Mouse (Mus musculus) forebrain, postnatal 0 days (tissue): ENCODE data around the gene Gm49416. TPM values are rescaled to one million over a fixed set of nuclear protein-coding genes. Genes with fewer than 3 reads are reported as not detected.
A peak's percentile ranks its signal among the peaks of the same experiment; 100 is the strongest.

Experiments
- ATAC-seq: fragments of 200-750 bp; cut with Nextera tagmentation; 2 replicates; pipeline ENCODE4 v1.8.0; 2017; ENCODE audit warnings: mild to moderate bottlenecking, moderate library complexity
- DNase-seq: peaks from one replicate; pipeline ENCODE4 v3.0.0-alpha.2; 2015
- H3K27ac ChIP-seq: fragments of 300-500 bp; sonication (generic); 2 replicates; pipeline ENCODE4 v1.5.1; 2014; ENCODE audit warnings: low read depth, mild to moderate bottlenecking, antibody characterized with exemption, low read length, moderate library complexity, mixed read lengths
- H3K27me3 ChIP-seq: fragments of 300-500 bp; sonication (generic); 2 replicates; pipeline ENCODE4 v1.6.1; 2014; ENCODE audit warnings: mild to moderate bottlenecking, low read length, mixed read lengths; ENCODE audit not compliant: insufficient read depth
- H3K36me3 ChIP-seq: fragments of 300-500 bp; sonication (generic); 2 replicates; pipeline ENCODE4 v1.6.1; 2014; ENCODE audit warnings: mild to moderate bottlenecking, moderate library complexity; ENCODE audit not compliant: insufficient read depth
- H3K4me1 ChIP-seq: fragments of 300-500 bp; sonication (generic); 2 replicates; pipeline ENCODE4 v1.6.1; 2014; ENCODE audit warnings: antibody characterized with exemption; ENCODE audit not compliant: insufficient read depth
- H3K4me2 ChIP-seq: fragments of 300-500 bp; sonication (generic); 2 replicates; pipeline ENCODE4 v1.6.1; 2014; ENCODE audit warnings: low read depth, mild to moderate bottlenecking, moderate library complexity
- H3K4me3 ChIP-seq: fragments of 300-500 bp; sonication (generic); 2 replicates; pipeline ENCODE4 v1.5.1; 2014; ENCODE audit warnings: low read depth, low read length, mixed read lengths
- H3K9ac ChIP-seq: fragments of 300-500 bp; sonication (generic); 2 replicates; pipeline ENCODE4 v1.6.1; 2014; ENCODE audit warnings: mild to moderate bottlenecking
- H3K9me3 ChIP-seq: fragments of 300-500 bp; sonication (generic); 2 replicates; pipeline ENCODE4 v1.6.1; 2016; ENCODE audit warnings: low read length
- CTCF ChIP-seq: sonication (generic); IDR thresholded peaks from 2 replicates; pipeline ENCODE4 v1.5.1; 2016; ENCODE audit warnings: antibody characterized with exemption, control low read depth, low read depth
- WGBS: fragments of 180-500 bp; shearing (Covaris S2); extraction: QIAGEN DNeasy Blood & Tissue Kit; methylation state at CpG from one replicate; pipeline ENCODE4 v1.1.7; 2014; 5-methylcytosine and 5-hydroxymethylcytosine counted together
- microRNA-seq, 2 experiments: library from miRNA; unstranded; fragments of <30 nt; microRNA quantifications; one replicate each; pipeline ENCODE4; 2016
- polyA plus RNA-seq: library from polyadenylated mRNA; unstranded; fragments of >200 nt; fragmentation: Nextera tagmentation; extraction: Ambion mirVana; gene quantifications from 2 replicates; pipeline ENCODE4 v1.2.1, GENCODE M21; 2015
- total RNA-seq: library from RNA; depleted of rRNA; stranded (reverse); fragments of >200 nt; gene quantifications from 2 replicates; pipeline ENCODE4 v1.2.3, GENCODE M21; 2014; rRNA removed

The Gm49416 gene
- total and polyA plus RNA-seq, 2 experiments from 2014 or later: 0.95 to 1.4 TPM

DNA sequence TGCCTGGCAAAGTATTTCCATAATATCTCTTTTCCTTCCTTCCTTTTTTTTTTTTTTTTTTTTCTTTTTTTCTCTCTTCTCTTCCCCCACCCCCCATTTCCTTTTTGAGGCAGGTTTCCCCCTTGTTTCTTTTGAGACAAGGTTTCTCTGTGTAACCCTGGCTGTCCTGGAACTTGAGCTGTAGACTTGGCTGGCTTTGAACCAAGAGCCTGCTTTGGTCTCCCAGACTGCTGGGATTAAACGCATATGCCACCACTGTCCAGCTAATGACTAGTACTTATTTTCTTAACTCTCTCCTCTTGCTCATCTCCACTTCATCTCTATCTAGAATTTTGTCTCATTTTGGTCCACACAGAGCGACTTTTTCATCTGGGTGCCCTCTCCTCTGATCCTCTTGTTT lies 54.3 kb downstream of the Gm49416 start:
- Histone ChIP-seq H3K9ac (peak overlapping the region; percentile 99; the same call in 1 of the 2 replicates), H3K9me3 (no peaks in the 10 kb centered on the region), H3K4me2 (peak overlapping the region; percentile 71), H3K36me3 (peaks cover 32% of the 10 kb centered on the region), H3K4me1 (peaks cover 9% of the 10 kb centered on the region; the same call in 1 of the 2 replicates), H3K27ac (no peak overlapping the region), H3K27me3 (no peaks in the 10 kb centered on the region), H3K4me3 (peak overlapping the region; percentile 92)
- TF ChIP-seq CTCF: no peak
- WGBS: 71% methylated on average over 2 of the region's 2 CpGs
- ATAC-seq: no peak
- no peak for DNase-seq

- TF ChIP-seq CTCF: no peak
- Histone ChIP-seq H3K4me1 (peaks cover 9% of the 10 kb centered on the region; the same call in 1 of the 2 replicates), H3K4me2 (peak overlapping the region; percentile 15), H3K27me3 (no peaks in the 10 kb centered on the region), H3K9ac (no peak overlapping the region), H3K4me3 (no peak overlapping the region), H3K36me3 (peaks cover 43% of the 10 kb centered on the region), H3K9me3 (no peaks in the 10 kb centered on the region), H3K27ac (no peak overlapping the region)
- ATAC-seq (no peak), DNase-seq (no peak)
- 48% methylated on average over 5 of the region's 5 CpGs for WGBS
Observed at GRCm38 (mm10) chr19:8944062-8944461, 55.3 kb downstream of the Gm49416 start.

DNA sequence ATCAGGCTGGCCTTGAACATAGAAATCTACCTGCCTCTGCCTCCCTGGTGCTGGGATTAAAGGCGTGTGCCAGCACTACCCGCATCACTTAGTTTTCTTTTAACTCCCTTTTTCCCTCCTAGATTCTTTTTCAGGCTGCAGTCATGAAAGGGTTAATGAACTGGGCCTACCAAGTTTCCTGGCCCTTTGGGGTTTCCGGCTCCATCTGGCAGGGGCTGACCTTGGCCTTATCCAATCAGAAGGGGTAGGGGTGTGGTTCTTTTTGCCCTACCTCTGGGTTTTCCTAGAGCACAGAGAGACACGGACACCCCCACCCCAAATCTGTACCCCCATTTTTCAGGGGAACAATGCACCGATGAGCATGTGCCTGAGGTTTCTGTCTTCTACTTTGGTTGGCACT lies 56.0 kb downstream of the Gm49416 start:
- H3K4me3 ChIP-seq: no peak overlapping the region
- 19% methylated on average over 5 of the region's 5 CpGs for WGBS
- H3K36me3 ChIP-seq: peaks cover 49% of the 10 kb centered on the region
- no peak overlapping the region for H3K4me2 ChIP-seq
- no peaks in the 10 kb centered on the region for H3K27me3 ChIP-seq
- peaks cover 9% of the 10 kb centered on the region; the same call in 1 of the 2 replicates for H3K4me1 ChIP-seq
- TF ChIP-seq CTCF: no peak
- H3K27ac ChIP-seq: no peak overlapping the region
- ATAC-seq (no peak), DNase-seq (peak; percentile 53)
- H3K9ac ChIP-seq: no peak overlapping the region
- H3K9me3 ChIP-seq: no peaks in the 10 kb centered on the region

Small RNAs within 50 kb of the gene (microRNA-seq; reads per million reads assigned to microRNA genes)
- 0 to 0.24 reads per million in 2 experiments for gene Mir5136

Other genes with a start within 250 kb of the Gm49416 start
Only the 30 nearest of the 33 such genes appear.
- 107 and 116 TPM in 2 replicates for gene Slc3a2, start 165.6 kb upstream of the Gm49416 start, total RNA-seq
- 247 and 256 TPM in 2 replicates for gene Slc3a2, start 165.6 kb upstream of the Gm49416 start, polyA plus RNA-seq
- 74.1 and 85.9 TPM in 2 replicates for gene Wdr74, start 153.1 kb upstream of the Gm49416 start, total RNA-seq
- gene Wdr74, start 153.1 kb upstream of the Gm49416 start, polyA plus RNA-seq: 98.7 and 113 TPM in 2 replicates
- not detected in 2 replicates for gene 1700092M07Rik, start 148.2 kb upstream of the Gm49416 start, total RNA-seq
- gene 1700092M07Rik, start 148.2 kb upstream of the Gm49416 start, polyA plus RNA-seq: 0.65 and 0.67 TPM in 2 replicates
- gene Stx5a, start 147.5 kb upstream of the Gm49416 start, total RNA-seq: 130 and 140 TPM in 2 replicates
- 86.4 and 97.6 TPM in 2 replicates for gene Stx5a, start 147.5 kb upstream of the Gm49416 start, polyA plus RNA-seq
- 81.7 and 114 TPM in 2 replicates for gene Nxf1, start 131.9 kb upstream of the Gm49416 start, total RNA-seq
- gene Nxf1, start 131.9 kb upstream of the Gm49416 start, polyA plus RNA-seq: 97.1 and 97.9 TPM in 2 replicates
- 236 and 241 TPM in 2 replicates for gene Tmem223, start 117.9 kb upstream of the Gm49416 start, total RNA-seq
- gene Tmem223, start 117.9 kb upstream of the Gm49416 start, polyA plus RNA-seq: 269 and 334 TPM in 2 replicates
- gene Tmem179b, start 114.5 kb upstream of the Gm49416 start, total RNA-seq: 17.4 and 19.6 TPM in 2 replicates
- 22.4 and 22.6 TPM in 2 replicates for gene Tmem179b, start 114.5 kb upstream of the Gm49416 start, polyA plus RNA-seq
- 27.2 and 31.7 TPM in 2 replicates for gene Taf6l, start 102.5 kb upstream of the Gm49416 start, total RNA-seq
- gene Taf6l, start 102.5 kb upstream of the Gm49416 start, polyA plus RNA-seq: 25.1 and 25.2 TPM in 2 replicates
- 89.3 and 99.3 TPM in 2 replicates for gene Polr2g, start 90.3 kb upstream of the Gm49416 start, total RNA-seq
- gene Polr2g, start 90.3 kb upstream of the Gm49416 start, polyA plus RNA-seq: 193 and 216 TPM in 2 replicates
- 7.0 and 7.3 TPM in 2 replicates for gene Zbtb3, start 86.4 kb upstream of the Gm49416 start, total RNA-seq
- 4.3 and 5.0 TPM in 2 replicates for gene Zbtb3, start 86.4 kb upstream of the Gm49416 start, polyA plus RNA-seq
- 71.9 and 72.6 TPM in 2 replicates for gene Ttc9c, start 69.6 kb upstream of the Gm49416 start, total RNA-seq
- 34.1 and 44.4 TPM in 2 replicates for gene Ttc9c, start 69.6 kb upstream of the Gm49416 start, polyA plus RNA-seq
- 28.2 and 38.3 TPM in 2 replicates for gene Hnrnpul2, start 68.9 kb upstream of the Gm49416 start, total RNA-seq
- gene Hnrnpul2, start 68.9 kb upstream of the Gm49416 start, polyA plus RNA-seq: 3.9 and 5.3 TPM in 2 replicates
- not detected in 2 replicates for gene AC129217.1, start 59.2 kb upstream of the Gm49416 start, total RNA-seq
- not detected in 2 replicates for gene AC129217.1, start 59.2 kb upstream of the Gm49416 start, polyA plus RNA-seq
- gene Bscl2, start 51.5 kb upstream of the Gm49416 start, total RNA-seq: 81.5 and 91.5 TPM in 2 replicates
- gene Bscl2, start 51.5 kb upstream of the Gm49416 start, polyA plus RNA-seq: 78.9 and 88.9 TPM in 2 replicates
- gene Gng3, start 49.7 kb upstream of the Gm49416 start, total RNA-seq: 68.0 and 78.5 TPM in 2 replicates
- 594 and 622 TPM in 2 replicates for gene Gng3, start 49.7 kb upstream of the Gm49416 start, polyA plus RNA-seq
- 1.5 and 2.6 TPM in 2 replicates for gene Lrrn4cl, start 38.2 kb upstream of the Gm49416 start, total RNA-seq
- 0.58 and 0.88 TPM in 2 replicates for gene Lrrn4cl, start 38.2 kb upstream of the Gm49416 start, polyA plus RNA-seq
- gene Ubxn1, start 17.4 kb upstream of the Gm49416 start, total RNA-seq: 108 and 126 TPM in 2 replicates
- gene Ubxn1, start 17.4 kb upstream of the Gm49416 start, polyA plus RNA-seq: 168 and 185 TPM in 2 replicates
- gene Uqcc3, start 8.0 kb upstream of the Gm49416 start, total RNA-seq: 14.2 and 36.1 TPM in 2 replicates
- 59.1 TPM in 2 replicates for gene Uqcc3, start 8.0 kb upstream of the Gm49416 start, polyA plus RNA-seq
- gene Lbhd1, start 5.2 kb upstream of the Gm49416 start, total RNA-seq: 5.0 and 7.2 TPM in 2 replicates
- 30.3 and 36.5 TPM in 2 replicates for gene Lbhd1, start 5.2 kb upstream of the Gm49416 start, polyA plus RNA-seq
- not detected in 2 replicates for gene Gm49403, start 5.0 kb upstream of the Gm49416 start, total RNA-seq
- gene Gm49403, start 5.0 kb upstream of the Gm49416 start, polyA plus RNA-seq: not detected in 2 replicates
- 26.0 and 37.5 TPM in 2 replicates for gene 1810009A15Rik, start 73 bp upstream of the Gm49416 start, total RNA-seq
- gene 1810009A15Rik, start 73 bp upstream of the Gm49416 start, polyA plus RNA-seq: 31.9 and 45.7 TPM in 2 replicates
- gene Ints5, start 4.1 kb downstream of the Gm49416 start, total RNA-seq: 26.1 and 29.9 TPM in 2 replicates
- gene Ints5, start 4.1 kb downstream of the Gm49416 start, polyA plus RNA-seq: 23.6 and 26.8 TPM in 2 replicates
- 67.7 and 96.7 TPM in 2 replicates for gene Ganab, start 9.1 kb downstream of the Gm49416 start, total RNA-seq
- gene Ganab, start 9.1 kb downstream of the Gm49416 start, polyA plus RNA-seq: 47.0 and 54.0 TPM in 2 replicates
- gene B3gat3, start 31.4 kb downstream of the Gm49416 start, total RNA-seq: 99.6 and 120 TPM in 2 replicates
- 89.3 and 94.0 TPM in 2 replicates for gene B3gat3, start 31.4 kb downstream of the Gm49416 start, polyA plus RNA-seq
- gene Rom1, start 40.4 kb downstream of the Gm49416 start, total RNA-seq: 2.3 and 3.5 TPM in 2 replicates
- 2.4 and 3.3 TPM in 2 replicates for gene Rom1, start 40.4 kb downstream of the Gm49416 start, polyA plus RNA-seq
- gene Eml3, start 40.6 kb downstream of the Gm49416 start, total RNA-seq: 5.1 and 7.3 TPM in 2 replicates
- gene Eml3, start 40.6 kb downstream of the Gm49416 start, polyA plus RNA-seq: 7.5 and 8.1 TPM in 2 replicates
- 71.2 and 86.4 TPM in 2 replicates for gene Mta2, start 52.9 kb downstream of the Gm49416 start, total RNA-seq
- 87.8 and 91.3 TPM in 2 replicates for gene Mta2, start 52.9 kb downstream of the Gm49416 start, polyA plus RNA-seq
- 20.8 and 24.5 TPM in 2 replicates for gene Tut1, start 64.9 kb downstream of the Gm49416 start, total RNA-seq
- 14.8 and 17.6 TPM in 2 replicates for gene Tut1, start 64.9 kb downstream of the Gm49416 start, polyA plus RNA-seq
- 524 and 615 TPM in 2 replicates for gene Eef1g, start 78.1 kb downstream of the Gm49416 start, total RNA-seq
- gene Eef1g, start 78.1 kb downstream of the Gm49416 start, polyA plus RNA-seq: 250 and 269 TPM in 2 replicates
- 11.4 and 17.9 TPM in 2 replicates for gene Ahnak, start 100.4 kb downstream of the Gm49416 start, total RNA-seq
- 3.2 and 3.9 TPM in 2 replicates for gene Ahnak, start 100.4 kb downstream of the Gm49416 start, polyA plus RNA-seq